Mouse (Mus musculus) common myeloid progenitor, adult 5-6 weeks (primary cell): ENCODE data around the gene Abhd16a. TPM values are rescaled to one million over a fixed set of nuclear protein-coding genes. Genes with fewer than 3 reads are reported as not detected.

ENCODE experiments used
- ATAC-seq: replicated peaks from 2 replicates; pipeline ENCODE4 v1.8.0; 2016; ENCODE audit warnings: low read depth, mild to moderate bottlenecking, moderate TSS enrichment, inconsistent platforms; ENCODE audit not compliant: poor library complexity, severe bottlenecking
- total RNA-seq: library from RNA; stranded (forward); fragments of 200-1000, 187-1606 nt; gene quantifications from 2 replicates; pipeline ENCODE4 v1.2.3, GENCODE M21; 2017

The Abhd16a gene
- total RNA-seq, 1 experiment from 2014 or later: 38.8 TPM

DNA sequence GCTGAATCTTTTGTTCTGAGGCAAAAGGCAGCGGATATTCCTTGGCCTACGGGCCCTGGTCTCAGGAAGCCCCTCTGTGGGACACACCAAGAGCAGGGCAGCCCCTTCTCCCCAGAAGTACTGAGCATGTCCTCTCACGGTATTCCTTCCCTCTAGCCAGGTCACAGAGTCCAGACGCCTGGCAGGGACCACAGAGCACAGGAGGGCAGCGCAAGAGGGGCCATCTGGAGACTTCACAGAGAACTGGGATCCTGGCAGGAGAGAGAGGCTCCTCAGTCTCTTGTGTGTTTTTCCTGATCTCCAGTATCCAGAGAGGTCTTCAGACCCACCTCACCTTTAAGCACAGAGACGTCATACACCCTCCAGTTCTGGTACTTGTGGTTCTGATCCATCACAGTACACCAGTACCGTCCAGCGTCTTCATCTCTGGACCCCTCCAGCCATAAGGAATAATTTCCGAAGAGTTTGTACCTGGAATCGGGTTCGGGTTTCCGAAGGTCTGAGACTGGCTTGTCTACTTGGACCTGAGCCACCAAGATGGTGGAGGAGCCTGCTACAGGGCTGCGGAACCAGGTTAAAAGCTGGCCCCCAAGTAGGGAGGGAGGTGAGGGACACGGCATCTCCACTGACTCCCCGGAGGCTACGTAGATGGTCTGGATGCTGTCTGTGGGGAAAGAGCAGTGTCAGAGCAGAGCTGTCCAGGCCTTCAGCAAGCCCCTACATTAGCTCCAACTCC is 6.1 kb upstream of the Abhd16a start:
- ATAC-seq: no peak

DNA sequence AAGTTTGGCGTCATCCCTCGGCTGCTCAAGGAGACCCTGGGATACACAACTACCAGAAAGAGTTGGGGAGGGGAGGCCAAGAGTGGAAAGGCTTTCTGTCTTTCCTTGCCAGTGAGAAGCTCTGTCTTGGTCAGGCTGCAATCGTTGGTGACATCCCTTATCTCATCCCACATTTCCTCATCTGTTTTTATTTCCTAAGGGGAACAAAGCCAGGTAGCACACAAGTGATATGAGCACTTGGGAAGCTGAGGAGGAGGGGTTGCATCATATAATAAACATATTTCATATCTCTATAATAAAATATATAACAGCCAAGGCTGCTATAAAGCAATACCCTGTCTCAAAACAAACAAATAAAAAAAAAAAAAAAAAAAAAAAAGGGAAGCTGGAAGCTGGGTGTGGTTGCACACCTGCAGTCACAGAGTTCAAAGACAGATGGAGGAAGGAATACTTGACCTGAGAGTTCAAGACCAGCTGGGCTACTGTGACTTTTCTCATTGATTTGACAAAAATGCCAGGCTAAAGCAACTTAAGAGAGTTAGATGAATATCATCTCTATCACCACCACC is 5.0 kb upstream of the Abhd16a start:
- ATAC-seq: no peak

DNA sequence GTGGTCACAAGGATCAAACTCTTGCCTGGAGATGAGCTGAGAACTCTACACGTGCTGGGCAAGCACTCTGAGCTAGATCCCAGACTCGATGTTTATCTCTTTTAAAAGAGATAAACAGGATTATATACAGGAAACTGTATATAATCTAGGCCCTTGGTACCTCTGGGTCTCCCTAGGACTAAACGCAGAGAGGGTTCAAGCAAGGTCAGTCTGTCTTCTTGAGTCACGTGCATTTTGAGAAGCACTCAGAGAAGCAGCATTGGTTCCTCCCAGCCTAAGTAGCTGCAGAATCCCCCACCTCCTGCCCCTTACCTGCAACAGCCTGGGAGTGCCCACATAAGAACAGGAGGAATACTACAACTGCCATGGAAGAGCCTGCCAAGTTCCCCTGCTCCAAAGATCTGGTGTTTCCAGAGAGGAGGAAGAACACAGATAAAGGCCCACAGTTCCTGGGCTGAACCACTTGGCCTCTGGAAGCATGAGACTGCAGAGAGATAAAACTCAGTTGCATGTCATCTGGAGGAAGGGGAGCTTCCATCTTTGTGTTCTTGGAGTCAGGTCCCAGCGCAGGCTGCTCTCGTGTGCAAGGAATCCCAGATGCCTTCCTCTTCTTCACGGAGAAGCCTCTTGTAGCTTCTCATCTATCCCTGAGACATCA is 3.7 kb upstream of the Abhd16a start, which contains the start of gene Ly6g6f:
Gene Ly6g6f, minus strand, starts transcription at position 403 of the 658 bp plus-strand sequence.
- ATAC-seq: no peak

DNA sequence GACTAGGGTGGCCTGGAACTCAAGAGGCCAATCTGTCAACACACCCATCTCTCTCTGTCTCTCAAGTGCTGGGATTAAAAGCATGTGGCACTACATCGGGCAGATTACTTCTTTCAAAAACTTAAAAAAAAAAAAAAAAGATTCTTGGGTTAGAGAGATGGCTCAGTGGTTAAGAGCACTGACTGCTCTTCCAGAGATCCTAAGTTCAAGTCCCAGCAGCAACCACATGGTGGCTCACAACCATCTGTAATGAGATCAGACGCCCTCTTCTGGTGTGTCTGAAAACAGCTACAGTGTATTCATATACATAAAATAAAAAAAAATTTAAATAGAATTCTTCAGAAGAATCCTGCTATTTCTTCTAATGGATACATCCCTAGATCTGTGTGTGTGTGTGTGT is 912 bp upstream of the Abhd16a start:
- ATAC-seq: no peak

DNA sequence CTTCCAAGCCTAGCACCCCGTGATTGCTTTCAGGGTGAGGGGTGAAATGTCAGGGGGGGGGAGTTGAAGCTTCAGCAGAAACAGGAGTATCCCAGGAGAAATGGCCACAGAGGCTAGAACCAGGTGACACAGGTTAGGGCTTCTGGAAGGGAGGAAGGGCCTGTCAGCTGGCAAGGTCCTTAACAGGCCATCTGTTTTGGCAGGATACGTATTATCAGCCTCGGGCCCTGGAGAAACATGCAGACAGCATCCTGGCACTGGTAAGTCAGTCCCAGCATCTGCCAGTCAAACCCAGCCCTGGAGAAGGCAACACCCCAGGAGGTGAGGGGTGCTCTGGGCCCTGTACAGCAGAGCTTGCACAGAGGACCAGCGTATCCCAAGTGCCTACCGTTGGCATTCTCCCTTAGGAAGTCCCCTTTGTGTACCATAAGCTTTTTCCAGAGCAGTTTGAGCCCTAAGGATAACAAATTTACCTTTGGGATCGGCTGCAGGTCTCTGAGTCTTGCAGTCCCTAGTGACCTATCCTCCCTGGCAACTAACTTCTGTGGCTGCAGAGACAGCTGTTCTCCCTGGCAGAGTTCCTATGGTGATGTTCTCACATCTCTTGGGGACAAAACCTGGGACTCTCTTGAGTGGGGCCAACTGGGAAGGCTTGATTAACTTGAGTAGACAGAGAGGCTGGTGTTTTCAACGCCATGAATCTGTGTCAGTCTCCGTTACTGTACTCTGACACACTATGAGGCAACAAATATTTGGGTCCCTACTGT is 1.3 kb downstream of the Abhd16a start:
- ATAC-seq: peak; percentile 16; the same call in 1 of the 2 replicates

DNA sequence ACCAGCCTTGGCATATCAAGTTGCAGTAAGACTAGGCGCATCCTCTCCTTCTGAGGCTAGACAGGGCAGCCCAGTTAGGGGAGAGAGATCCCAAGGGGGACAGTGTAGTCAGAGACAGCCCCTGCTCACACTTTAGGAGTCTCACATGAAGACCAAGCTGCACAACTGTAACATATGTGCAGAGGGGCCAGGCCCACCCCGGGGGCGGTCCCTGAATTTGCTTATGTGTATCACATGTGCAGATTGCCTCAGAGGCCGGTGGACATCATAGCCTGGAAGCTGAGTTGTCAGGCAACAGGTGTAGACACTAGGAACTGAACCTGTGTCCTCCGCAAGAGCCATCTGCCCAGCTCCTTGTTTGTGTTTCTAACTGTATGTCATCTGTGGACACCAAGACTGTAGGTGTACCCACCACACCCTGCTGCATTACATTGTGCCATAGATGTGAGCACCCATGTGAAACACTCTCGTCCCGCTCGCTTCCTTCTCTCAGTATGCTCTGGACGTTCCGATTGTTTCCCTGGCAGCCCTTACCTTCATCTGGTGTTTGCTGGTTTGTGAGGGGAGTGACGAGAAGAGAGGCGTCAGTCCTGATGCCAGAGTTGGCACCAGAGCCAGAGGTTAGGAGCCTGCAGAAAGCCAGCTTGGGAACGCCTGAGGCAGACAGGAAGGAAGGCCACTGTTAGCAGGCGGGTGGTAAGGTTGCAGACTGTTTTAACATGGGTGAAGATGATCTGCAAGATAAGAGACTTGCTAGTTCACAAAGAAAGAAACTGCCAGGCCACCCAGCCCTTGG is 3.5 kb downstream of the Abhd16a start:
- ATAC-seq: no peak

DNA sequence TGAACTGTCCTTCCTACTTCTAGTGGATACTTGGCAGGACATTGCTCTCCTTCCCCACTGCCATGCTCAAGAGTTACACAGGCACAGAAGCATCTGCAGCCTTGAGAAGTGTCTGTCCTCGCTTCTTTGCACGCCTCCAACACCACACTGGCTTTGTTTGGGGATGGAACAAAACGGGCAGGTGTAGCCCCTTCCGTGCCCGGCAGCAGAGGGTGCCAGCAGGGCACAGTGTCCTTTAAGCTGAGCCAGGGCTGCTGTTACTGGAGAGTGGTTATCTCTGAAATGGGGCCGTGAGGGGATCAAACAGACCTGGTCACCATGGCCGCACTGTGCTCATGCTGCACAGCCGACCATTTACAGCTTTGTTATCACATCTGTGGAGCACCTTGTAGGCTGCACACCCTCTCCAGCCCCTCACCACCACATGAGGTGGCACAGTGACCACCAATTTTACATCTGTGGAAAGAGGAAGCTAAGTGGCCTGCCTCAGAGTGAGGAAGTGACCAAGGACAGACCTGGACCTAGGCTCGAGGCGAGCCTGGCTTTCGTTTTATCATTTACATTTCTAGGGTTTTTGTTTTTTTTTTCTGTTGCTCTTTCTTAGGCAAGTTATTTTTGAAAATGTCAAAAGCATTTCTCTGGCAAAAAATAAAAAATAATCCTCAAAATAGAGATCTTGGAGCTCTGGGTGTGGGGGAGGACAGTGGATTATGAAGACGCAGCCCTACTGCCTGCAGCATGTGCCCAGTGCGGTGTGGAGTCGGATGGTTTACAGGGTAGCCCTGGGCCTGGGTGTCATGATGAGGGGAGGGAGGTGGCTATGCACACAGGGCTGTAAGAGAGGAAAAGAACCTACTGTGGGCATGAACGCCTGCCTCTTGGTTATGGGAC is 5.7 kb downstream of the Abhd16a start:
- no peak for ATAC-seq

DNA sequence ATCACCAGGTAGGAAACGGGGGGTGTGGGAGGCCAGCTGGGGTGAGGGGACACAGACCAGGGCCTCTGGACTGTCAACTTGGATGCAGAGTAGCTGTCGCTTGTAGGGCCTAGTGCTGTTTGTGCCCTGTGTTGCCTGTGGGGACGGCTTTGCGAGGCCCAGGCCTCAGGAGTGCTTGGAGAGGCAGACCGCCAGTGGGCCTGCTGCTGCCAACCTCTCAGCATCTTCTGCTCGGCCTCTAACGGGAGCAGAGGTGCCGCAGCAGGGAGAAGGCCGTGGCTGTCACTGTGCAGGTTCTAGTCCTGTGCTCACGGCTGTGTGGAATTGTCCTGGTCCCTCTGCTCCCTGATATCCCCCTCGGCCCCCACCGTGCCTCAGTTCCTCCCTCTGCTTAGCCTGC is 7.5 kb downstream of the Abhd16a start:
- no peak for ATAC-seq

DNA sequence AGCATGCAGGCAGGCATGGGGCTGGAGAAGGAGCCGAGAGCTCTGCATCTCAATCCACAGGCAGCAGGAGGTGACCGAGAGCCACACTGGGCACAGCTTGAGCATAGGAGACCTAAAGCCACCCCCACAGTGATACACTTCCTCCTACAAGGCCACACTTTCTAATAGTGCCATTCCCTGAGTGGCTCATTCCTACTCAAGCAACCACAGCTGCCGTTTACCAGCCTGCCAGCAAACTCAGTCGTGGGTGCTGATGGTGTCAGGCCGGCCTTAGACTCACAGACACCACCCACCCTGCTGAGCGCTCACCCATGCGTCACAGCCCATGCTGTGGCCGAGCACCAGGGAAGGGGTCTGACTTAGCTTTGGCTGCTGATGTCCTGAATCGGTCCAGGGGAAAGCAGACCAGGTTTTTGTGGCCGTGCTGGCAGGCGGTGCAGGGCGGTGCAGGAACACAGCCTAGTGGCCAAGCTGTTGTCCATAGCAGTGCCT is 8.1 kb downstream of the Abhd16a start:
- ATAC-seq: no peak

DNA sequence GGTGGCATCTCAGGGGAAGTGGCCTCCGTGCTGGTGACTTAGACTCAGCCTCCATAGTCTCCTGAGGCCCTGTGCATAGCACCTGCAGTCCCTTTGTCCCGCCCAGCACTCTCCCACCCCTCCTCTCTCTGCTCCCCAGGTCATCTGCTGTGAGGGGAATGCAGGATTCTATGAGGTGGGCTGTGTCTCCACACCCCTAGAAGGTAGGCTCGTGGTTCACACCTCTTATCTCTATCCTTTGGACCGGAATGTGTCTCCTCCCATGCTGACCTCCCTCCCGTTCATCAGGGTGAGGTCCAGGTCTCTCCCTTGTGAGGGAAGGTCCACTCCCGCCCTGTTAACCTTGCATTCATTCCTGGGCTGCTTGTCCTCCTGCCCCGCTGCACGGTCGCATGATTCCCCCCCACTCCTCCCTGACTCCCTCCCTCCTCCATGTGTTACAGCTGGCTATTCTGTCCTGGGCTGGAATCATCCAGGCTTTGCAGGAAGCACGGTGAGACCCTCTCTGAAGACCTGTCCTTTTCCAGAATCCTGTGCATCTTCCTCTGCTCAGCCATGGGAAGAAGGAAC is 11.2 kb downstream of the Abhd16a start:
- ATAC-seq: no peak

DNA sequence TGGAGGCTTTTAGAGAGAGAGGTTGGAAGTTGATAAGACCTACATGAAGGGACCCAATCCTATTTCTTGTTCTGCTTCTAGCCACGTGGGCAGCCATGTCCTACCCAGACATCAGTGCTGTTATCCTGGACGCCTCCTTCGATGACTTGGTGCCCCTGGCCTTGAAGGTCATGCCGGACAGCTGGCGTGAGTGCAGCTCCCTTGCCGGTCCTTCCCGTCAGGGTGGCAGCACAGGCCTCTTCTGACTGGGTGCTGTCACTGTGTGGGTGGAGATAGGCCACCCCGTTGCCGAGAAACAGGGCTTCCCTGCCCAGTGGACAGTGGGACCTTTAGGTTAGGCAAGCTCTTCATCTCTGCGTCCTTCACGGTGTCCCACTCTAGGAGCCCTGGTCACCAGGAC is 12.1 kb downstream of the Abhd16a start:
- ATAC-seq: no peak

DNA sequence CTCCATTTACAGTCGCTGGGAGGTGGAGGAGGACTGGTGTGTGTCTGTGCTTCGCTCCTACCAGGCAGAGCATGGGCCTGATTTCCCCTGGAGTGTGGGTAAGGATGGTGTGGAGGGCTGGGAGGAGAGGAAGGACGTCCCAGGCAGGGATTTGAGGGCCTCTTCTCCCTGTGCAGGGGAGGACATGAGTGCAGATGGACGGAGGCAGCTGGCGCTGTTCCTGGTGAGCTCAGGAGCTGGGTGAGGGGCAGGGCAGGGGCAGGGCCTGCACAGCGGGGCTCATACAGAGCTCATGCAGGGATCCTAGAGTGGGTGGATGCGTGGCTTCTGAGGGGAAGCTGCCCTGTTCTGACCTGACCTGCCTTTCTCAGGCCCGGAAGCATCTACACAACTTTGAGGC is 13.2 kb downstream of the Abhd16a start:
- no peak for ATAC-seq

DNA sequence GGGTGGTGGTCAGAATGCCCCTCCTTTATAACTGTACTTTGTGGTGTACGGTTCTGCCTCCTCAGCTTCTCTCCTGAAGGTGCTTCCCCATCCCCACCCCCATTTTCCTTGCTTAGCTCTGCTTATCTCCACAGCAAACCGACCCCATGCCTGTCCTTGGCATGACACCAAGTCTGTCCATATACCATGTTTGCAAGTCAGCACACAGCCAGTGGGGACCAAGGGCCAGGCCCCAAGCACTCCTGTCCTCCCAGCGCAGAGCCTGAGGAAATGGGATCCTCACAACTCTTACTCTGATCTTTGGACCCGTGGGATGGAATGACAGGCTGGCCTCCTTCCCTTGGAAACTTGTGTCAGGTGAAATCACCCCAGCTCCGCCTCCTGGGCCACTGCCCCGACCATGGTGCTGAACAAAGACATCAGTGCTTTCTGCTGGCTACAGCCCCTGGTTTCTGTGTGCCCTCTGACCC is 14.2 kb downstream of the Abhd16a start:
- peak; percentile 58 for ATAC-seq

DNA sequence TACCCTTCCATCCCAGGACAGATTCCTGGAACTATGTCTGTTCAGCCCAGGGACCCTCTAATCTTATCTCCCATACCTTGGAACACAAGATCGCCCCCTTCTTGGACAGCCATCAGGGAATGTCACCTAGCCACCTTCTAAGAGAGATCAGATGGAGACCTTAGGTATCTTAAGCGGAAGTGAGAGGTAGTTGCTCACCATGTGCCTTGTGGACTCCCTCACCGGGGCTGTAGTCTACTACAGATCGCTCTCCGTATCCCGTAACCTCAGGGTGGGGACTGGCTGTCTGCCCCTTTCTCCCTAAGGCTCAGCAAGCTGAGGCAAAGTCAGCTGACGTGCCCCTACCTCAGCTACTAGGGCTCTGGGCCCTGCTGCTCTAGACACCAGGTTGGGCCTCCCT is 15.0 kb downstream of the Abhd16a start:
- ATAC-seq: no peak

DNA sequence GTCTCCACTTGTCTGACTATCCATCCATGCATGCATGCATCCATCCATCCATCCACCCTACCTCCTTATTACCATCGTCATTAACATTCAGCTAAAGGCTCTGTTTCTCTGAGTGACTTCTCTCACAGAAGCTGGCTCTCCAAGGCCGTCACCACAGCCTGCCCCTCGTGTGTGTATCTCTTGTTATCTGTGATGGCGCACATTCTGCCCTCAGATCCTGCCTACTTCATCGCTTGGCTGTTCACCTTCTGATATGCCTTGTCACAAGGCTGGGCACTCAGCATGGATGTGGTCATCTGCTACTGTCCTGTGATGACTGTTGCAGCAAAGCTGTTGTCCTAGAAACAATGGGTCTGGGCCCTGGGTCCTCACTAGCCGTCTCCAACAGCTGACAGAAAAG is 15.7 kb downstream of the Abhd16a start:
- peak; percentile 55 for ATAC-seq

DNA sequence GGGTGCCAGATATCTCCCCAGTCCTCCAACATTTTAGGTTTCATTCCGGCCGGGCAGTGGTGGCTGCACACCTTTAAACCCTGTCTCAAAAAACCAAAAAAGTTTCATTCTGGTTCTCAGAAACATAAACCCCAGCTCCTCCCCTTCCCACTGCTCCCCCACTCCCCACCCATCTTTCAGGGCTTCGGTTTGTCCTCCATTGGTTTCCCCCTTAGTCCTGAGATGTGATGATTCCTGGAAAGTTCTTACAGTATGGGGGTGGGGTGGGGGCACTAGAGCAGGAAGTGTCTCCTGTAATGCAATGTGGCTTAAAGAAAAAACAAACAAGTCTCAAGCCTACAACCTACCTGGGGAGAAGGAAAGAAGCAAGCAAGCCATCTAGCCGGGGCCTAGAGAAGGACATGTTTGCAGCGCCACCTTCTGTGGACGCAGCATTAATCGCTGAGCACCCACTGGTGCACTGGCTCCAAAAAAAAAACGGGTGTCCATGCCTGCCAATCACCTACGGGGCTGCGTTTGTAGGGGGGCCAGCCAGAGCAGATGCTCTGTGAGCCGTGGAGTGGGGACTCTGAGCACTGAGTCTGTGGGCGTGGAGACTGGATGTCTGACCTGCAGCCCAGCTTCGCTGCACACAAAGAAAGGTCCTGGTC is 16.8 kb downstream of the Abhd16a start:
- ATAC-seq: 0 out of 2 replicates have a peak, but pooled peaks have one; percentile 22

DNA sequence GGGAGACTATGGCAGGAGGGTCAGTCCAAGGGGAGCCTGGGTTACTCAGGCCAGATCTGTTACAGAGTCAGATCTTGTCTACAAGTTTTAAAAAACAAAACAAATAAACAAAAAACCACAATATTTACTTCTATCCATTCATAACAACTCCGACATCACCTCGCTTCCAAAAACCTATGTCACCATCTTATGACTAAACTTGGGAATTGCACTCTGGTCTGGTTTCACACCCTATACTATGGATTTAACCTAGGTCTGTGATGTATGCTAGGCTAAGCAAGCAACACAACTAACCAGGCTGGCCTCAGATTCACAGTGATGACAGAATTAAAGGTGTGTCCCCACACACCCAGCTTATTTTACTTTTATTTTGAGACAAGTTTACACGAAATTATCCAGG is 17.5 kb downstream of the Abhd16a start:
- ATAC-seq: no peak

DNA sequence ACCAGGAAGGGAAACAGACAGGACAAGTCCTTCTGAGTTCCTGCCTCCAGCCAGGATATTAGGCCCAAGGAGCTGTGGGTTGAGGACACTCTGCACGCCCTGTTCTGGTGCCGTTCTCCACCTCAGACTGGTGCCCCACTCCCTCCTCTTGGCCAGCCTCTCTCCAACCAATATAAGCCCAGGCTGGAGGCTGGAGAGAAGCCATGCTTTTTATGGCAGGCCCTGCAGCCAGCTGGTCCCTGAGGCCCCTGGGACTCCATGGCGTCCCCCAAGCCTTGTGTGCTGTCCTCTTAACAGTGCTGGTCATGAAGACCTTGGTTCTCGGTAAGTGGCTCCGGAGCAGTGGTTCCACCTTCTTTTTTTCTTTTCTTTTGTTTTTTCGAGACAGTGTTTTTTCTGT is 19.0 kb downstream of the Abhd16a start, which contains the start of gene Ly6g5c:
Gene Ly6g5c, plus strand, starts transcription at position 183 of the 400 bp plus-strand sequence.
- ATAC-seq: no peak
